Mouse (Mus musculus) liver, embryonic 14.5 days (tissue): Measurements from ENCODE around the gene C2cd3.

ENCODE experiments used
- CTCF ChIP-seq: IDR thresholded peaks from 2 replicates; pipeline ENCODE4 v1.5.1; 2016; ENCODE audit warnings: antibody characterized with exemption, low read depth, control low read depth
- EP300 ChIP-seq: IDR thresholded peaks from 2 replicates; pipeline ENCODE4 v1.6.1; 2016; ENCODE audit warnings: antibody characterized with exemption, low read depth

GRCm38 (mm10) chr7:100354984-100355383, 17.0 kb upstream of the C2cd3 start:
- TF ChIP-seq CTCF (no peak), EP300 (no peak)
